Mouse (Mus musculus) pancreas, adult 10 weeks (tissue): ENCODE measurements around the gene Lrrn1. TPM values are rescaled to one million over a fixed set of nuclear protein-coding genes. Genes with fewer than 3 reads are reported as not detected.

ENCODE experiments used
- polyA plus RNA-seq: library from polyadenylated mRNA; stranded (reverse); fragments of 350-450 nt; fragmentation: Illumina TruSeq; extraction: RNeasy Lipid Tissue Mini Kit (QIAGEN cat#74804); gene quantifications from one replicate; pipeline ENCODE4 v1.2.3, GENCODE M21; 2015; ENCODE audit warnings: low read depth, low replicate concordance; ENCODE audit not compliant: insufficient read depth

Lrrn1 gene
- polyA plus RNA-seq: 4.0 TPM

DNA sequence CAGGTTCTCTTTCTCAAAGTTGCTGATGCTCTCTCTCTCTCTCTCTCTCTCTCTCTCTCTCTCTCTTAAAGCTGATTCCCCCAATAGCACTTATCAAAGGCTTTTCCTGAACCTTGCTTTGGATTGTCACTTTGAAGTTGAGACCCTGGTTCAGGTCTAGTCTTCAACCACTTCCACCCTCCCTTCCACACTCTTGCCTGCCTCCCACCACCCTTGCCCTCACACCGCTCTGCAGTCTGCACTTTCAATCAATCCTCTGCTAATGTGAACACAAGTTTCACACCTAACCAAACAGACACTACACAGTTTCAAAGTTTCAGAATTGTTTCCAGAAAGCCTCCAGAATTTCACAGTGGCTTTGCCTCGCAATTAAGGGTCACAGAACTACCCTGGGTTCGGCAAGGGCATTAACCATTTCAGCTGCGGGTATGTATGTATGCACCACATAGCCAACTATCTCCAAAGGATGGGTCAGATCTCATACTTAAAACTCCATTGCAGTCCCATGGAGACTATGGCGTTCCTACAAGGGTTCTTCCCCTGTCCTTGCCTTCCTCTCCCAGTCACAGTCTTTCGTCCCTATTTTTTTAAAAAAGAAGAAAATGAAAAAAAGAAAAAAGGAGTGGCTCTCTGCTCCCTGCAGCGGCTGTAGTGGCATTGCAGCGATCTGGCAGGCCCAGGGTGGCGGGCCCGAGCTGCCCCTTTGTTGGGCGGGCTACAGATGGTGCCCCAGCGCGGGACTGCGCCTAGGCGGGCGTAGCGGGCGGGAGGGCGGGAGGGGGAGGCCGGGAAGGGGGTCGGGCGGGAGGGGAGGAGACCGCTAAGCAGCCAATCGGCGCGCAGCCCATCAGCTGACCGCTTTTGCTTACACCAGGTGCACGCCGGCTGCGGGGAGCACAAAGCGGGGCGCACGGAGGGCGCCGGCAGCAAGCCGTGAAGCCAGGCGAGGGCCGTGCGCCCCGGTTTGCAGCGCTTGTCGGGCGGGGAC is at the start of gene Lrrn1:
TSS of gene Lrrn1 (plus strand) at position 892 of the 988 bp plus-strand sequence.

